Mouse (Mus musculus) liver, embryonic 13.5 days (tissue): Measurements from ENCODE around the gene Dab2ip. TPM values are rescaled to one million over a fixed set of nuclear protein-coding genes. Genes with fewer than 3 reads are reported as not detected.

Experiments
- ATAC-seq: fragments of 200-750 bp; cut with Nextera tagmentation; 2 replicates; pipeline ENCODE4 v1.8.0; 2017; ENCODE audit warnings: low read depth, mild to moderate bottlenecking, moderate number of reproducible peaks, moderate library complexity
- DNase-seq: peaks from one replicate; pipeline ENCODE4 v3.0.0; 2022
- H3K27ac ChIP-seq: fragments of 300-500 bp; sonication (generic); 2 replicates; pipeline ENCODE4 v1.5.1; 2015; ENCODE audit warnings: moderate library complexity, mild to moderate bottlenecking, inconsistent platforms
- H3K27me3 ChIP-seq: fragments of 300-500 bp; sonication (generic); 2 replicates; pipeline ENCODE4 v1.6.1; 2015; ENCODE audit warnings: mild to moderate bottlenecking, inconsistent platforms
- H3K36me3 ChIP-seq: fragments of 300-500 bp; sonication (generic); 2 replicates; pipeline ENCODE4 v1.6.1; 2015; ENCODE audit warnings: mild to moderate bottlenecking, inconsistent platforms
- H3K4me1 ChIP-seq: fragments of 300-500 bp; sonication (generic); replicated peaks from 2 replicates; pipeline ENCODE4 v1.6.1; 2015; ENCODE audit warnings: inconsistent platforms
- H3K4me2 ChIP-seq: fragments of 300-500 bp; sonication (generic); 2 replicates; pipeline ENCODE4 v1.6.1; 2015; ENCODE audit warnings: inconsistent platforms, mild to moderate bottlenecking, moderate library complexity
- H3K4me3 ChIP-seq: fragments of 300-500 bp; sonication (generic); replicated peaks from 2 replicates; pipeline ENCODE4 v1.5.1; 2015; ENCODE audit warnings: mild to moderate bottlenecking, inconsistent platforms
- H3K9ac ChIP-seq: fragments of 300-500 bp; sonication (generic); 2 replicates; pipeline ENCODE4 v1.6.1; 2015; ENCODE audit warnings: mild to moderate bottlenecking, inconsistent platforms
- H3K9me3 ChIP-seq: fragments of 300-500 bp; sonication (generic); replicated peaks from 2 replicates; pipeline ENCODE4 v1.6.1; 2016; ENCODE audit warnings: inconsistent platforms
- WGBS: fragments of 180-500 bp; shearing (Covaris S2); methylation state at CpG from one replicate; pipeline ENCODE4 v1.1.7; 2015; ENCODE audit not compliant: insufficient replicate concordance; 5-methylcytosine and 5-hydroxymethylcytosine counted together
- polyA plus RNA-seq: library from polyadenylated mRNA; unstranded; fragments of >200 nt; fragmentation: Nextera tagmentation; extraction: Ambion mirVana; gene quantifications from 2 replicates; pipeline ENCODE4 v1.2.1, GENCODE M21; 2015

Gene Dab2ip
- polyA plus RNA-seq, 1 experiment from 2014 or later = 6.7 TPM

- 74% methylated on average over 10 of the region's 10 CpGs for WGBS
Measured at GRCm38 (mm10) chr2:35530732-35531131, 27.3 kb upstream of the Dab2ip start.

GRCm38 (mm10) chr2:35533646-35534045, 24.4 kb upstream of the Dab2ip start:
- 65% methylated on average over 9 of the region's 9 CpGs for WGBS
- H3K9ac ChIP-seq = no peak overlapping the region
- H3K36me3 ChIP-seq = no peaks in the 10 kb centered on the region
- H3K4me3 ChIP-seq = no peak overlapping the region
- ATAC-seq (no peak), DNase-seq (no peak)
- H3K4me2 ChIP-seq = no peak overlapping the region
- H3K9me3 ChIP-seq = no peaks in the 10 kb centered on the region
- no peak overlapping the region for H3K27ac ChIP-seq
- no peaks in the 10 kb centered on the region for H3K4me1 ChIP-seq
- no peaks in the 10 kb centered on the region; the same call in 1 of the 2 replicates for H3K27me3 ChIP-seq

More at GRCm38 (mm10) chr2:35530732-35531131, 27.3 kb upstream of the Dab2ip start:
- no peak overlapping the region for H3K27ac ChIP-seq
- no peaks in the 10 kb centered on the region for H3K36me3 ChIP-seq
- no peak overlapping the region for H3K4me3 ChIP-seq
- ATAC-seq = no peak
- no peaks in the 10 kb centered on the region for H3K9me3 ChIP-seq
- DNase-seq = no peak
- no peaks in the 10 kb centered on the region for H3K27me3 ChIP-seq
- H3K4me2 ChIP-seq = no peak overlapping the region
- H3K4me1 ChIP-seq = peaks cover 7% of the 10 kb centered on the region; the same call in 1 of the 2 replicates
- H3K9ac ChIP-seq = no peak overlapping the region

GRCm38 (mm10) chr2:35539276-35539972, 18.6 kb upstream of the Dab2ip start:
- Histone ChIP-seq H3K4me1 (peaks cover 11% of the 10 kb centered on the region), H3K27me3 (no peaks in the 10 kb centered on the region; the same call in 1 of the 2 replicates), H3K4me3 (no peak overlapping the region), H3K9ac (no peak overlapping the region), H3K36me3 (no peaks in the 10 kb centered on the region), H3K27ac (no peak overlapping the region), H3K4me2 (no peak overlapping the region), H3K9me3 (no peaks in the 10 kb centered on the region)
- 13% methylated on average over 13 of the region's 13 CpGs for WGBS
- ATAC-seq (no peak), DNase-seq (peak; percentile 68)

GRCm38 (mm10) chr2:35540798-35541197, 17.3 kb upstream of the Dab2ip start:
- H3K9ac ChIP-seq = no peak overlapping the region
- peak overlapping the region; percentile 20; the same call in 1 of the 2 replicates for H3K27ac ChIP-seq
- peaks cover 17% of the 10 kb centered on the region for H3K4me1 ChIP-seq
- WGBS = 17% methylated on average over 4 of the region's 4 CpGs
- DNase-seq (peak; percentile 9), ATAC-seq (peak; percentile 54)
- H3K4me3 ChIP-seq = no peak overlapping the region
- no peaks in the 10 kb centered on the region for H3K9me3 ChIP-seq
- H3K36me3 ChIP-seq = no peaks in the 10 kb centered on the region
- no peak overlapping the region for H3K4me2 ChIP-seq
- H3K27me3 ChIP-seq = no peaks in the 10 kb centered on the region; the same call in 1 of the 2 replicates

- Histone ChIP-seq H3K9me3 (no peaks in the 10 kb centered on the region), H3K36me3 (no peaks in the 10 kb centered on the region), H3K27me3 (peaks cover 11% of the 10 kb centered on the region), H3K9ac (no peak overlapping the region), H3K27ac (no peak overlapping the region), H3K4me1 (peaks cover 17% of the 10 kb centered on the region; the same call in 1 of the 2 replicates), H3K4me2 (no peak overlapping the region), H3K4me3 (no peak overlapping the region)
- peak; percentile 5; the same call in 1 of the 2 replicates for ATAC-seq
- WGBS = 12% methylated on average over 14 of the region's 14 CpGs
- DNase-seq = peak; percentile 16
Measured at GRCm38 (mm10) chr2:35544717-35545116, 13.3 kb upstream of the Dab2ip start.

- 37% methylated on average over 7 of the region's 7 CpGs for WGBS
- H3K4me3 ChIP-seq = no peak overlapping the region
- H3K27me3 ChIP-seq = peaks cover 16% of the 10 kb centered on the region
- H3K36me3 ChIP-seq = no peaks in the 10 kb centered on the region
- H3K27ac ChIP-seq = no peak overlapping the region
- H3K9ac ChIP-seq = no peak overlapping the region
- H3K4me1 ChIP-seq = peaks cover 13% of the 10 kb centered on the region; the same call in 1 of the 2 replicates
- no peaks in the 10 kb centered on the region for H3K9me3 ChIP-seq
- 0 out of 2 replicates have a peak, but pooled peaks have one; percentile 18 for ATAC-seq
- DNase-seq = no peak
- H3K4me2 ChIP-seq = no peak overlapping the region
Measured at GRCm38 (mm10) chr2:35545125-35545590, 12.9 kb upstream of the Dab2ip start.

GRCm38 (mm10) chr2:35546462-35546861, 11.6 kb upstream of the Dab2ip start:
- Histone ChIP-seq H3K36me3 (no peaks in the 10 kb centered on the region), H3K4me3 (no peak overlapping the region), H3K4me2 (no peak overlapping the region), H3K9ac (no peak overlapping the region), H3K9me3 (no peaks in the 10 kb centered on the region), H3K27me3 (peaks cover 19% of the 10 kb centered on the region), H3K27ac (no peak overlapping the region), H3K4me1 (peaks cover 6% of the 10 kb centered on the region; the same call in 1 of the 2 replicates)
- no peak for ATAC-seq
- 17% methylated on average over 6 of the region's 6 CpGs for WGBS
- no peak for DNase-seq

GRCm38 (mm10) chr2:35549191-35549590, 8.9 kb upstream of the Dab2ip start:
- Histone ChIP-seq H3K27me3 (peaks cover 19% of the 10 kb centered on the region), H3K4me1 (peaks cover 6% of the 10 kb centered on the region; the same call in 1 of the 2 replicates), H3K4me2 (no peak overlapping the region), H3K36me3 (no peaks in the 10 kb centered on the region), H3K9ac (no peak overlapping the region), H3K9me3 (no peaks in the 10 kb centered on the region), H3K27ac (no peak overlapping the region), H3K4me3 (no peak overlapping the region)
- ATAC-seq (no peak), DNase-seq (no peak)
- 41% methylated on average over 4 of the region's 4 CpGs for WGBS

- Histone ChIP-seq H3K4me3 (no peak overlapping the region), H3K9me3 (no peaks in the 10 kb centered on the region), H3K9ac (no peak overlapping the region), H3K27ac (no peak overlapping the region), H3K4me1 (peaks cover 2% of the 10 kb centered on the region; the same call in 1 of the 2 replicates), H3K36me3 (no peaks in the 10 kb centered on the region), H3K27me3 (peaks cover 19% of the 10 kb centered on the region), H3K4me2 (no peak overlapping the region)
- DNase-seq = no peak
- no peak for ATAC-seq
- WGBS = 66% methylated on average over 9 of the region's 9 CpGs
Measured at GRCm38 (mm10) chr2:35550097-35550496, 8.0 kb upstream of the Dab2ip start.

- WGBS = 49% methylated on average over 5 of the region's 5 CpGs
- DNase-seq = no peak
- Histone ChIP-seq H3K9ac (no peak overlapping the region), H3K4me3 (no peak overlapping the region), H3K9me3 (no peaks in the 10 kb centered on the region), H3K4me1 (no peaks in the 10 kb centered on the region), H3K4me2 (no peak overlapping the region), H3K36me3 (no peaks in the 10 kb centered on the region), H3K27me3 (peaks cover 14% of the 10 kb centered on the region; the same call in 1 of the 2 replicates), H3K27ac (no peak overlapping the region)
- no peak for ATAC-seq
Measured at GRCm38 (mm10) chr2:35556918-35557486, 1.1 kb upstream of the Dab2ip start.

- H3K4me3 ChIP-seq = no peak overlapping the region
Measured at GRCm38 (mm10) chr2:35558826-35559550, 922 bp downstream of the Dab2ip start.

More at GRCm38 (mm10) chr2:35558826-35559550, 922 bp downstream of the Dab2ip start:
- Histone ChIP-seq H3K27ac (no peak overlapping the region), H3K36me3 (no peaks in the 10 kb centered on the region), H3K4me1 (no peaks in the 10 kb centered on the region), H3K27me3 (peaks cover 16% of the 10 kb centered on the region; the same call in 1 of the 2 replicates), H3K9me3 (no peaks in the 10 kb centered on the region), H3K4me2 (no peak overlapping the region), H3K9ac (no peak overlapping the region)
- DNase-seq (no peak), ATAC-seq (no peak)
- WGBS = 65% methylated on average over 4 of the region's 4 CpGs
